Mouse (Mus musculus) c-Kit-positive CD71-positive TER-119-negative erythroid progenitor cells, embryonic 14.5 days (primary cell): ENCODE measurements around the gene Scgb2b24.

ENCODE experiments used
- DNase-seq: peaks from one replicate; pipeline ENCODE4 v3.0.0-alpha.2; 2013; ENCODE audit warnings: low read depth

The Scgb2b24 gene

DNA sequence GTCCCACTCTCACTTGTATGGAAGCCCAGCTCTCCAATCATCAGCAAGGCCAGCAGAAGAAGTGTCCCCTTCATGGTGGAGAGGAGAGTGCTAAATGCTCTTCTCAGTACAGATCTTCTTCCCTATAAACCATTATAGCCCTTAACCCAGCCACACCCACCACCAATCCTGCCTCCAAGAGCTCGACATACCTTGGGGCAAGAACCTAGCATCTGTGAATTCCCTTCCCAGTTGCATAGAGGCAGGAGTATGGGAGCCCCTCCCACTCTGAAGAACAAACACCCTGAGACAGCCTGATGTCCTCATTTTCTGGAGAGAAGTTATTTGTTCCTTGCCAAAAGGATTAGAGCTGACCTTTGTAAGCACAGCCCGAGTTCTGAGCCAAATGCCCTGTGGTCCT, at the start of gene Scgb2b24:
TSS of gene Scgb2b24 (minus strand) at position 101 of the 400 bp plus-strand sequence.
- no peak for DNase-seq

DNA sequence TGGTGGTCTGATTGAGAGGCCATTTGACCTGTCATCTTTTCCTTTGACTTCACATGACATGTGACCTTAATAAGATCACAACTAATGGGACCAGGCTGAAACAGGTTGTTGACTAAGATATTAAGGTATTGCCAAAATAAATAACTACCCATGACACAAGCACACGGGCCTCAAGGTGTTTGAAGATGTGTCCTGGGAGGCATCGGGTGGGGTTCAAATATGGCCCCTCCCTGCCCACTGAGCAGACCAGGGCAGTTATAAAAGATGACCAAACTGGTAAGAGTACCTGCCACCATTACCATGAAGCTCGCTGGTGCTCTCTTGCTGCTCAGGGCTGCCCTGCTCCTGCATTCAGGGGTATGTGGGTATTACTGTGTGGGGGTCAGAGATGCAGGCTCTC, 4.4 kb upstream of the Scgb2b24 start, which contains the start of gene Scgb1b24:
TSS of gene Scgb1b24 (plus strand) at position 301 of the 400 bp plus-strand sequence.
- DNase-seq = no peak

DNA sequence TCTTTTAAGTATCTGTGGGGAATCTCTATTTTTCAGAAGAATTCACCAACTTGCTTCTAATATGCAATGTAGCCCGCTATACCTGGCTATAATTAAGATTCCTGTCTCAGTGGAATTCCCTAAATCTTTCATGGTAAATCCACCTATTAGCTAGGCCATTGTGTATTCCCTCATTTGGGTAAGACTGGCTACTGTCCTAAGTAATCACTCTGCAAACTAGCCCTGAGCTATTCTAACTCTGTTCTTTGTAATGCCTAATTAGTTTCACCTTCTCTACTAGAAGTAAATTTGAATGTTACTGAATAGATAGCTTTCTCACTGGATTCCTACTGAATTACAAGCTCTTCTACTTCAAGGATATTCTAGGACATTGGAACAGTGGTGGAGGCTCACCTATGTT, 49.2 kb downstream of the Scgb2b24 start:
- DNase-seq = no peak
